Mouse (Mus musculus) neural tube, embryonic 11.5 days (tissue): ENCODE data around the gene Stk33. TPM values are rescaled to one million over a fixed set of nuclear protein-coding genes. Genes with fewer than 3 reads are reported as not detected.

Experiments used
- ATAC-seq: fragments of 200-750 bp; cut with Nextera tagmentation; 2 replicates; pipeline ENCODE4 v1.8.0; 2017; ENCODE audit warnings: moderate number of reproducible peaks, mild to moderate bottlenecking, moderate TSS enrichment, moderate library complexity; ENCODE audit not compliant: insufficient read depth, low FRiP score, low TSS enrichment
- DNase-seq: peaks from one replicate; pipeline ENCODE4 v3.0.0-alpha.2; 2015; ENCODE audit warnings: low spot score
- H3K27ac ChIP-seq: fragments of 300-500 bp; sonication (generic); 2 replicates; pipeline ENCODE4 v1.5.1; 2014; ENCODE audit warnings: low read depth, mild to moderate bottlenecking, low read length
- H3K27me3 ChIP-seq: fragments of 300-500 bp; sonication (generic); 2 replicates; pipeline ENCODE4 v1.6.1; 2014; ENCODE audit warnings: mild to moderate bottlenecking, low read length, mixed read lengths; ENCODE audit not compliant: control insufficient read depth, insufficient read depth
- H3K36me3 ChIP-seq: fragments of 300-500 bp; sonication (generic); 2 replicates; pipeline ENCODE4 v1.6.1; 2014; ENCODE audit warnings: mild to moderate bottlenecking, low read length, moderate library complexity, mixed read lengths; ENCODE audit not compliant: control insufficient read depth, insufficient read depth
- H3K4me1 ChIP-seq: fragments of 300-500 bp; sonication (generic); 2 replicates; pipeline ENCODE4 v1.6.1; 2014; ENCODE audit warnings: low read length, mixed read lengths; ENCODE audit not compliant: control insufficient read depth, insufficient read depth
- H3K4me2 ChIP-seq: fragments of 300-500 bp; sonication (generic); 2 replicates; pipeline ENCODE4 v1.6.1; 2014; ENCODE audit warnings: low read depth, mild to moderate bottlenecking, moderate library complexity
- H3K4me3 ChIP-seq: fragments of 300-500 bp; sonication (generic); 2 replicates; pipeline ENCODE4 v1.5.1; 2014; ENCODE audit warnings: low read depth, low read length
- H3K9ac ChIP-seq: fragments of 300-500 bp; sonication (generic); 2 replicates; pipeline ENCODE4 v1.6.1; 2014; ENCODE audit warnings: mild to moderate bottlenecking, low read length
- H3K9me3 ChIP-seq: fragments of 300-500 bp; sonication (generic); 2 replicates; pipeline ENCODE4 v1.6.1; 2016; ENCODE audit warnings: low read length; ENCODE audit not compliant: control insufficient read depth
- WGBS: fragments of 180-500 bp; shearing (Covaris S2); extraction: QIAGEN DNeasy Blood & Tissue Kit; methylation state at CpG from one replicate; pipeline ENCODE4 v1.1.7; 2014; 5-methylcytosine and 5-hydroxymethylcytosine counted together
- polyA plus RNA-seq: library from polyadenylated mRNA; unstranded; fragments of >200 nt; fragmentation: Nextera tagmentation; extraction: Ambion mirVana; gene quantifications from 2 replicates; pipeline ENCODE4 v1.2.1, GENCODE M21; 2014

Gene Stk33
- polyA plus RNA-seq, 1 experiment from 2014 or later = 11.6 TPM

GRCm38 (mm10) chr7:109244776-109245175 is 194.1 kb downstream of the Stk33 start:
- H3K4me3 ChIP-seq = no peak overlapping the region
- H3K4me2 ChIP-seq = no peak overlapping the region
- H3K4me1 ChIP-seq = no peaks in the 10 kb centered on the region
- H3K9me3 ChIP-seq = no peaks in the 10 kb centered on the region
- no peak for ATAC-seq
- no peaks in the 10 kb centered on the region for H3K27me3 ChIP-seq
- WGBS = 93% methylated on average over 10 of the region's 10 CpGs
- no peak overlapping the region for H3K9ac ChIP-seq
- H3K27ac ChIP-seq = no peak overlapping the region
- no peaks in the 10 kb centered on the region for H3K36me3 ChIP-seq
- no peak for DNase-seq

DNA sequence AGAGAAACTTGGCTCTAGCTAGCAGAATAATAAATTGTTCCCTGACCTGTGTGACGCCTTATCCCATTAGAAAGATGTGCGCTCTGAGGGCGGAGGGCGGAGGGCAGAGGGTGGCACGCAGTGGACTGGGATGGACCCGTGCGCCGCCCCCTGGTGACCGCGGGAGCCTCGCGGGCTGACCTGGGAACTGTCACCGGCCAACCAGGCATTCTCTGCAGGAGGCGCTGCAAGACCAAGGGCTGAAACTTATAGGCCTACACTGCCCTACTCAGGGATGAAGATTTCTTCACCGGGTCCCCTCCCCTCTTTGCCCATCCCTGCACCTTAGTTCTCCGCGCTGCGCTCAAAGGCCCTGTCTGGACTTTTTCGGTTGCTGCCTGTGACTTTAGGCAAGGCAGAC is 197.6 kb downstream of the Stk33 start:
- Histone ChIP-seq H3K4me3 (no peak overlapping the region), H3K27ac (no peak overlapping the region), H3K9me3 (no peaks in the 10 kb centered on the region), H3K27me3 (no peaks in the 10 kb centered on the region), H3K36me3 (no peaks in the 10 kb centered on the region), H3K4me2 (no peak overlapping the region), H3K9ac (no peak overlapping the region), H3K4me1 (no peaks in the 10 kb centered on the region)
- ATAC-seq (peak; percentile 53; the same call in 1 of the 2 replicates), DNase-seq (peak; percentile 45)
- 13% methylated on average over 19 of the region's 19 CpGs for WGBS

GRCm38 (mm10) chr7:109239346-109239745 is 199.5 kb downstream of the Stk33 start:
- 67% methylated on average over 1 of the region's 1 CpGs for WGBS
- ATAC-seq (no peak), DNase-seq (no peak)
- Histone ChIP-seq H3K27me3 (no peaks in the 10 kb centered on the region), H3K9ac (no peak overlapping the region), H3K36me3 (no peaks in the 10 kb centered on the region), H3K9me3 (no peaks in the 10 kb centered on the region), H3K4me1 (no peaks in the 10 kb centered on the region; the same call in 1 of the 2 replicates), H3K4me3 (no peak overlapping the region), H3K27ac (no peak overlapping the region), H3K4me2 (no peak overlapping the region)

DNA sequence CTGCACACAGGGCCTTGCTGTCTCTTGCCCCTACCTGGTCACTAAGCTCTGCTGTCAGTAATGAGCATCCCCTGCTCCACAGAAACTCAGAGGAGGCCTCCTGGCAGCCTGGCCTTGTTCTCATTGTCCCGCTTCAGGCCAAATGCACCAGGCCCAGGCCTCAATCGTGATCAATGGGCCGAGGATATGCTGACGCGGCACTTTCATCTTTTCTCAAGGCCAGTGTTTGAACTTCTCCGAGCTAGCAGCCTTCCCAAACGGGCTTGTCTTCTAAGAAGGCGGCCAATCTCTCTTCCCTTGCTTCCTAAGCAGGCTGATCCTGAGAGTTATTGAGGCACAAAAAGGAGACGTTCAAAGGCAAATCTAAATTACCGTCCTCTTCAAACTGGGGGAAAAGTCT is 200.2 kb downstream of the Stk33 start:
- no peaks in the 10 kb centered on the region for H3K27me3 ChIP-seq
- no peak overlapping the region for H3K4me2 ChIP-seq
- no peaks in the 10 kb centered on the region; the same call in 1 of the 2 replicates for H3K4me1 ChIP-seq
- peak; percentile 6 for DNase-seq
- H3K4me3 ChIP-seq = no peak overlapping the region
- H3K27ac ChIP-seq = no peak overlapping the region
- H3K36me3 ChIP-seq = no peaks in the 10 kb centered on the region
- H3K9me3 ChIP-seq = no peaks in the 10 kb centered on the region
- no peak for ATAC-seq
- WGBS = 79% methylated on average over 10 of the region's 10 CpGs
- no peak overlapping the region for H3K9ac ChIP-seq

DNA sequence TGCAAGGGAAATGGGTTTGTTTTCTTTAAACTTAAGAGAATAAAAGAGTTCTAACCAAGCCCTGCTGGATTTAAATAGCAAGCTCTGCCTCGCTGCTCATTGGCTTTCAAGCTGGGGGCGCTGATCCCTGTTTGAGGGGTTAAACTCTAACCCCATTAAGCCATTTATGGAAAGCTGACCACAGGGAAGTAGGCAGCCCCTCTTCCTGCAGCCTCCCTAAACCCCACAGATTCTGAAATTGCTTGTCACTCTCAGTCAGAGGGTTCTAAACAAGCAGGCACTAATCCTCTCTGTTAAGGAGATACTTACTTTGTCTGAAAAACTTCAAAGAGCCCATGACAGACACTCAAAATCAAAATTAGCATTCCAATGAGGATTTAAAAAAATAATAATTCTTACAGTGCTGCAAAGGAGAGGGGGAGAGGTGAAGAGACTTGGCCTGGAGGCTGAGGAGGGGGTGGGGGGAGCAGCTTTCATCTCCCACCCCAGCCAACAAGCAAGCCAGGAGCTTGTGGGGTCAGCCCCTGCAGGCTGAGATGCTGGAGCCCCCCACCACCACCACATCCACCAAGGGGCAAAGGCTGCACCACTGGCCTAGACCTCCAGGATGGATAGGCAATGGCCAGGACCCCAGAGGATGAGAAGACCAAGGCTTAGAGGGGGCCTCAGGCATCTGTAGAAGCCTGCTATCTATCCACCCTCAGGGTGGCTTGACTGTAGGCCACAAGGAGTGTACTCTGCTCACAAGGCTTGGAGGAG is 203.8 kb downstream of the Stk33 start:
- 25% methylated on average over 2 of the region's 2 CpGs for WGBS
- H3K9ac ChIP-seq = no peak overlapping the region
- no peak for ATAC-seq
- DNase-seq = no peak
- H3K4me3 ChIP-seq = no peak overlapping the region
- no peak overlapping the region for H3K4me2 ChIP-seq
- H3K4me1 ChIP-seq = no peaks in the 10 kb centered on the region; the same call in 1 of the 2 replicates
- no peak overlapping the region for H3K27ac ChIP-seq
- H3K27me3 ChIP-seq = no peaks in the 10 kb centered on the region
- H3K9me3 ChIP-seq = no peaks in the 10 kb centered on the region
- H3K36me3 ChIP-seq = no peaks in the 10 kb centered on the region

GRCm38 (mm10) chr7:109234476-109234875 is 204.4 kb downstream of the Stk33 start:
- no peak overlapping the region for H3K27ac ChIP-seq
- no peak overlapping the region for H3K4me3 ChIP-seq
- H3K9ac ChIP-seq = no peak overlapping the region
- DNase-seq (no peak), ATAC-seq (no peak)
- H3K9me3 ChIP-seq = no peaks in the 10 kb centered on the region
- no peaks in the 10 kb centered on the region for H3K27me3 ChIP-seq
- no peak overlapping the region for H3K4me2 ChIP-seq
- no peaks in the 10 kb centered on the region for H3K36me3 ChIP-seq
- H3K4me1 ChIP-seq = no peaks in the 10 kb centered on the region; the same call in 1 of the 2 replicates
- 13% methylated on average over 5 of the region's 5 CpGs for WGBS

- ATAC-seq (peak; percentile 51), DNase-seq (no peak)
- Histone ChIP-seq H3K4me2 (no peak overlapping the region), H3K4me3 (no peak overlapping the region), H3K27me3 (no peaks in the 10 kb centered on the region), H3K4me1 (no peaks in the 10 kb centered on the region; the same call in 1 of the 2 replicates), H3K36me3 (no peaks in the 10 kb centered on the region), H3K9me3 (no peaks in the 10 kb centered on the region), H3K9ac (no peak overlapping the region), H3K27ac (no peak overlapping the region)
- 56% methylated on average over 11 of the region's 11 CpGs for WGBS
Measured at GRCm38 (mm10) chr7:109231881-109232321, 207.0 kb downstream of the Stk33 start.

DNA sequence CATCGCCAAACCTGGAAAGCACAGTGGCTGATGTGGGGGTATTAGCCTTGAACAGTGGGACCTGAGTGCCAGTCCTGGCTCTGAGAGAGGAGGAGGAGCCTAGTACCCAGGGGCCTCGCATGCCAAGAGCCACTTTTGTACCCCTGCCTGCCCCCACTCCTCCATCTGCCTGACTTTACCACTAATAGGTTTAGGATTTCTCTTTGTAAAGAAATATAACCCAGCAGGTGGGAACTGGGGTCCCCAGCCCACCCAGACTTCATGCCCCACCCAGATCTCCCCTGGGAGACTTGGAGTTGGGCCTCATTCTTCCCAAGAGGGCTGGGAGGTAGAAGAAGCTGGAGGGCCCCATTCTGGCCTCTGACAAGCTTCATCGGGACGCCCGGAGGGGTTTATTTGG is 207.6 kb downstream of the Stk33 start:
- Histone ChIP-seq H3K4me2 (no peak overlapping the region), H3K9me3 (no peaks in the 10 kb centered on the region), H3K36me3 (no peaks in the 10 kb centered on the region), H3K4me1 (no peaks in the 10 kb centered on the region; the same call in 1 of the 2 replicates), H3K27ac (no peak overlapping the region), H3K9ac (no peak overlapping the region), H3K4me3 (no peak overlapping the region), H3K27me3 (no peaks in the 10 kb centered on the region)
- ATAC-seq (no peak; the same call in 1 of the 2 replicates), DNase-seq (no peak)
- 77% methylated on average over 5 of the region's 5 CpGs for WGBS

DNA sequence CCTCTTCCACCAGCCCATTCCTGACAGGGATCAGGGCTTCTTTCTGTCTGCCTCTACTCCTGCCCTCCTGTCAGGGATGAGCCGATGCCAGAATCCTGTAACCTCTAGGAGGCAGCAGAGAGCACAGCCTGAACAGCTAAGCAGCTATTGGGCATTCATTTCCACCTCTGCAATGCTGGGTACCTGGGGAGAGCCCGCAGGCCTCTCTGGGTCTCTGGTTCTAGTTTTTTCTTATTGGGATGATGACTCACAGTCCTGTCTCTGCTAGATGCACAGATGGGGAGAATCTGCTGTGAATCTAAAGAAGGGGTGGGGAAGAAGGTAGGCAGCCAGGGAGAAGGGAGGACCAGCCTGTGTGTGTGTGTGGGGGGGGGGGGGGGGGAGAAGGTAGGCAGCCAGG is 208.1 kb downstream of the Stk33 start:
- ATAC-seq (0 out of 2 replicates have a peak, but pooled peaks have one; percentile 52), DNase-seq (peak; percentile 70)
- H3K4me1 ChIP-seq = no peaks in the 10 kb centered on the region; the same call in 1 of the 2 replicates
- H3K9me3 ChIP-seq = no peaks in the 10 kb centered on the region
- no peaks in the 10 kb centered on the region for H3K36me3 ChIP-seq
- H3K4me3 ChIP-seq = no peak overlapping the region
- no peaks in the 10 kb centered on the region for H3K27me3 ChIP-seq
- no peak overlapping the region for H3K9ac ChIP-seq
- no peak overlapping the region for H3K4me2 ChIP-seq
- H3K27ac ChIP-seq = no peak overlapping the region
- WGBS = 14% methylated on average over 2 of the region's 2 CpGs
